Mouse (Mus musculus) liver, adult 2 months (tissue): ENCODE measurements at regions not wholly inside any gene's neighbourhood (a gene's known extent, or its start where the extent isn't known, plus 50 kb on each side); places are given as distances from the start of the nearest gene placed in this dataset.

Experiments used
- DNase-seq: peaks from one replicate; pipeline ENCODE4 v3.0.0-alpha.2; 2011; ENCODE audit warnings: low read depth, low spot score; ENCODE audit errors: extremely low read depth
- H3K27ac ChIP-seq: fragments of 200-500 bp; replicated peaks from 2 replicates; pipeline ENCODE4 v1.5.1; 2012; ENCODE audit warnings: low read depth, mild to moderate bottlenecking, control low read depth, inconsistent platforms, low read length; ENCODE audit not compliant: insufficient read depth
- H3K27me3 ChIP-seq: fragments of 200-500 bp; 2 replicates; pipeline ENCODE4 v1.6.1; 2012; ENCODE audit warnings: mild to moderate bottlenecking, moderate library complexity, low read length, inconsistent platforms; ENCODE audit not compliant: control insufficient read depth, insufficient read depth
- H3K36me3 ChIP-seq: fragments of 200-500 bp; 2 replicates; pipeline ENCODE4 v1.6.1; 2012; ENCODE audit warnings: low read length, inconsistent platforms; ENCODE audit not compliant: control insufficient read depth, insufficient read depth
- H3K4me1 ChIP-seq: fragments of 200-500 bp; 2 replicates; pipeline ENCODE4 v1.6.1; 2011; ENCODE audit warnings: low read length; ENCODE audit not compliant: control insufficient read depth, insufficient read depth
- H3K4me3 ChIP-seq: fragments of 200-500 bp; 2 replicates; pipeline ENCODE4 v1.5.1; 2011; ENCODE audit warnings: low read depth, mild to moderate bottlenecking, control low read depth, low read length, moderate library complexity; ENCODE audit not compliant: insufficient read depth
- H3K79me2 ChIP-seq: fragments of 200-500 bp; 2 replicates; pipeline ENCODE4 v1.6.1; 2012; ENCODE audit warnings: inconsistent platforms, mild to moderate bottlenecking, low read length, moderate library complexity; ENCODE audit not compliant: control insufficient read depth, insufficient read depth
- H3K9ac ChIP-seq: fragments of 200-500 bp; 2 replicates; pipeline ENCODE4 v1.6.1; 2012; ENCODE audit warnings: low read depth, mild to moderate bottlenecking, control low read depth, inconsistent platforms, low read length
- CTCF ChIP-seq: fragments of 200-500 bp; IDR thresholded peaks from 2 replicates; pipeline ENCODE4 v1.5.1; 2011; ENCODE audit warnings: low read depth, low read length, control low read depth
- POLR2A ChIP-seq: fragments of 200-500 bp; IDR thresholded peaks from 2 replicates; pipeline ENCODE4 v1.6.1; 2011; ENCODE audit warnings: low read length, control low read depth; ENCODE audit not compliant: insufficient read depth; ENCODE audit errors: extremely low read depth
- WGBS: fragments of 180-500 bp; shearing (Covaris S2); methylation state at CpG from one replicate; pipeline ENCODE4 v1.1.7; 2018; 5-methylcytosine and 5-hydroxymethylcytosine counted together

DNA sequence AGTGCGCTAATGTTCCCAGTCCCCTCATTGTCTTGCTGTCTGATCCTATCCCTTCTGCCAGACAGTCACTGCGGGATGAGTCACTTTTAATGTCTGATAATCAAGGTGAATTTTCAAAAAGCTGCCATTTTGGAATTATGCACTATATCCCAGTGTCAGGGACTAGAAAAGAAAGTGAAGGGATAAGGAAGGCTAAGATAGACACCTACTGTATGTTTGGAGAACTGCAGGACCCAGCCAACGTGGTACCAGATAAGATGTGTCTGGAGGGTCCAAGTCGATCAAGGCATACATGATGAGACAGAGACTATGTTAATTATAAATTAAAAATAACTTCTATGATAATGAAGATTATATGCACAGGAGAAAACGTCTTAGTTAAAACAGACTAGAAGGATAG is 76.6 kb upstream of the Pmfbp1 start:
- TF ChIP-seq CTCF (0 out of 2 replicates have a peak, but pooled peaks have one; percentile 14), POLR2A (no peak)
- H3K79me2 ChIP-seq, result no peaks in the 10 kb centered on the region
- H3K9ac ChIP-seq, result no peak overlapping the region
- H3K4me1 ChIP-seq, result no peaks in the 10 kb centered on the region
- no peak overlapping the region for H3K27ac ChIP-seq
- H3K27me3 ChIP-seq, result no peaks in the 10 kb centered on the region
- no peak for DNase-seq
- no peak overlapping the region for H3K4me3 ChIP-seq
- WGBS, result 40% methylated on average over 5 of the region's 5 CpGs
- H3K36me3 ChIP-seq, result no peaks in the 10 kb centered on the region

- 61% methylated on average over 12 of the region's 12 CpGs for WGBS
- Histone ChIP-seq H3K27ac (no peak overlapping the region), H3K9ac (no peak overlapping the region), H3K79me2 (no peaks in the 10 kb centered on the region), H3K4me1 (no peaks in the 10 kb centered on the region), H3K36me3 (no peaks in the 10 kb centered on the region), H3K4me3 (no peak overlapping the region), H3K27me3 (no peaks in the 10 kb centered on the region)
- DNase-seq, result no peak
- no peak for TF ChIP-seq POLR2A
- TF ChIP-seq CTCF, result no peak
These were observed 75.9 kb upstream of the Pmfbp1 start for GRCm38 (mm10) chr8:109417971-109418370.

- H3K4me1 ChIP-seq, result no peaks in the 10 kb centered on the region
- H3K4me3 ChIP-seq, result no peak overlapping the region
- no peaks in the 10 kb centered on the region for H3K79me2 ChIP-seq
- no peak overlapping the region for H3K9ac ChIP-seq
- DNase-seq, result no peak
- no peak overlapping the region for H3K27ac ChIP-seq
- TF ChIP-seq POLR2A, result no peak
- TF ChIP-seq CTCF, result no peak
- WGBS, result 55% methylated on average over 4 of the region's 4 CpGs
- no peaks in the 10 kb centered on the region for H3K36me3 ChIP-seq
- H3K27me3 ChIP-seq, result no peaks in the 10 kb centered on the region
These were observed 74.7 kb upstream of the Pmfbp1 start for GRCm38 (mm10) chr8:109419029-109419596.

- Histone ChIP-seq H3K27ac (no peak overlapping the region), H3K9ac (no peak overlapping the region), H3K4me3 (no peak overlapping the region), H3K36me3 (no peaks in the 10 kb centered on the region), H3K79me2 (no peaks in the 10 kb centered on the region), H3K27me3 (no peaks in the 10 kb centered on the region), H3K4me1 (no peaks in the 10 kb centered on the region)
- 59% methylated on average over 5 of the region's 5 CpGs for WGBS
- TF ChIP-seq CTCF (no peak), POLR2A (no peak)
- no peak for DNase-seq
These were observed 69.8 kb upstream of the Pmfbp1 start for GRCm38 (mm10) chr8:109424004-109424403.

GRCm38 (mm10) chr8:109428551-109428950 is 65.3 kb upstream of the Pmfbp1 start:
- H3K36me3 ChIP-seq, result no peaks in the 10 kb centered on the region
- H3K27me3 ChIP-seq, result no peaks in the 10 kb centered on the region
- H3K9ac ChIP-seq, result no peak overlapping the region
- no peak for DNase-seq
- H3K4me3 ChIP-seq, result no peak overlapping the region
- H3K4me1 ChIP-seq, result no peaks in the 10 kb centered on the region
- H3K27ac ChIP-seq, result no peak overlapping the region
- WGBS, result 82% methylated on average over 9 of the region's 9 CpGs
- H3K79me2 ChIP-seq, result no peaks in the 10 kb centered on the region
- no peak for TF ChIP-seq POLR2A
- no peak for TF ChIP-seq CTCF

DNA sequence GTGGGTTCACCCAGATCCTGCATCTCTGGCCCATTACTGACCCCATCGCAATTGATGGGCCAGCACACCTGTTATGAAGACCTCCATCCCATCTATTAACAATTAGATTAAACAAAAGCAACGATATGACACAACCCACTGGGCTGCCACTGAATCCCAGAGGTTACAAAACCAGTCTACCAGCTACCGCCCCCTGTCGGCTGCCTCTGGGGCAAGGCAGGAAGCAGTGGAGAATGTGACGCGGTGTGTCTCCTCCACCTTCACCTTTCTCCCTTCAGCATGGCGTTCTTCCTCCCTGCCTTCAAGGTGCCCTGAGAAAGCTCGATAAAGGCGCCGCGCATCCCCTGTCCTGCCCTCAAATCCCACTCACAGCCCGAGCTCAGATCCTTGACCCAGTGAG is 59.3 kb upstream of the Pmfbp1 start:
- TF ChIP-seq CTCF (no peak), POLR2A (no peak)
- DNase-seq, result no peak
- Histone ChIP-seq H3K79me2 (no peaks in the 10 kb centered on the region), H3K27me3 (0 out of 2 replicates have a peak, but pooled peaks cover 3% of the 10 kb centered on the region), H3K9ac (no peak overlapping the region), H3K27ac (no peak overlapping the region), H3K4me1 (no peaks in the 10 kb centered on the region), H3K36me3 (no peaks in the 10 kb centered on the region), H3K4me3 (no peak overlapping the region)
- WGBS, result 91% methylated on average over 12 of the region's 12 CpGs
